Mouse (Mus musculus) left cerebral cortex, postnatal 36 days (tissue): Measurements from ENCODE around the gene Csnk1e. TPM values are rescaled to one million over a fixed set of nuclear protein-coding genes. Genes with fewer than 3 reads are reported as not detected.

Experiments
- DNase-seq, 2 experiments: peaks; one replicate each; pipeline ENCODE4 v3.0.0; 2021 to 2022; ENCODE audit warnings: low spot score in 2 of 2, mixed read lengths in 1 of 2
- intact Hi-C: fragments of 180-260 bp; cut with DNase I; formaldehyde crosslinking; loops from one replicate; pipeline ENCODE4 v1.15.1; 2025
- total RNA-seq, 2 experiments: library from RNA; stranded (reverse); gene quantifications; 2 replicates each; pipeline ENCODE4 v1.2.3; 2021

Csnk1e gene
- total RNA-seq, 2 experiments from 2014 or later: 135 to 154 TPM

DNA sequence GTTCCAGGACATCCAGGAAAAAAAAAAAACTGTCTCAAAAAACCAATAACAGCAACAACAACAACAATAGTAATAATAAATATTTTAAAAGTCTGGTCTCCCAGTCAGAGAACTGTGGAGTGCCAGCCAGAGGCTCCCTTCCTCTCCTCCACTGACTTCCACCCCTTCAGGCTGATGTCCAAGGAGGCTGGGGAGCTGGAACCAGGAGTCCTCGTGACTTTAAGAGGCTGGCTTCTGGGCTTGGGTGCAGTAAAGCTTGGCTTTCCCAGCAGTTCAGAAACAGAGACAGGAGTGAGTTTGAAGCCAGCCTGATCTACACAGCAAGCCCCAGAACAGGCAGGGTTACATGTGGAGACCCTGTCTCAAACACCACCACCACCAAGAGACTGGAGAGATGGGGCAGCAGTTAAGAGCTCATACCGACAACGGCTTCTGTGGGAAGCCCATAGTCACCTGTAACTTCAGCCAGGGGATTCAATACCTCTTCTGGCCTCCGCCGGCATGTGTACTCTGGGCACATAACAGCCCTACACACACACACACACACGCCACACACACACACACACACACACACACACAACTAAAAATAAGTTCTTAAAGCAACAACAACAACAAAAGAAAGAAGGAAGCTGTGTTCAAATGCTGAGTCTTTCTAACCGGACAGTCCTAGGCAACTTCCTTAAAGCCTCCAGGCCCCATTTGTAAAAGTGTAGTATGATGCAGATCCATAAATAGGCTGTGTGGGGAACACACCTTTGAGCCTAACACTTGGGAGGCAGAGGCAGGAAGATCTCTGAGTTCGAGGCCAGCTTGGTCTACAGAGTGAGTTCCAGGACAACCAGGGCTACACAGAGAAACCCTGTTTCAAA, 9.3 kb downstream of the Csnk1e start:
- intact Hi-C loops: no loop called here
- DNase-seq: no peak

DNA sequence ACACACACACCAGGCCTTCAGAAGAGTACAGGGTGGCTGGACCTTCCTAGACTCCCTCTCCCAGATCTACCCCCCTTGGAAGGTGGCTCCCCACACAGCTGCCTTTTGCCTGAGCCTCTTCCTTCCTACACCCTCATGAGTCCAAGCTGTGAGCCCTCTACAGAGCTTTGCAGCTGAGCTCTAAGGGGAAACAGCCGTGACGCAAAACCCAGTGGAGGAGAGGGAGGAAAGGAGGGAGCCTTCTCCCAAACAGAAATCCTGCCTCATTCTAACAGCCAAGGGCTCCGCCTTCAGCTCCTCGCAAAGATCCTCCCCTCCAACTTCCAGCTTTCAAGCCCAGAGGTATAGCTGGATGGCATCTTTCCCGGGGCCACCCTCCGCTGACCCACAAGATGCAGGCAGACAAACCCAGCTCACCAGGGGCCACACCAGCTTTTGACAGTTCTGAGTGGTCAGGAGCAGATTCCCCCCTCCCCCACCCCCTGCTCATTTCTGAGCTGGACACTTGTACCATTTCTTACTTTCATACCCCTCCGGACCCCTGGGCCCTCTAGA, 11.4 kb downstream of the Csnk1e start:
- intact Hi-C loops: loop anchor here (5.0 kb wide), 1 partner anchor 42 kb away; the partner anchor contains the start of gene Tmem184b
- DNase-seq: peak; percentile 63 to 74

DNA sequence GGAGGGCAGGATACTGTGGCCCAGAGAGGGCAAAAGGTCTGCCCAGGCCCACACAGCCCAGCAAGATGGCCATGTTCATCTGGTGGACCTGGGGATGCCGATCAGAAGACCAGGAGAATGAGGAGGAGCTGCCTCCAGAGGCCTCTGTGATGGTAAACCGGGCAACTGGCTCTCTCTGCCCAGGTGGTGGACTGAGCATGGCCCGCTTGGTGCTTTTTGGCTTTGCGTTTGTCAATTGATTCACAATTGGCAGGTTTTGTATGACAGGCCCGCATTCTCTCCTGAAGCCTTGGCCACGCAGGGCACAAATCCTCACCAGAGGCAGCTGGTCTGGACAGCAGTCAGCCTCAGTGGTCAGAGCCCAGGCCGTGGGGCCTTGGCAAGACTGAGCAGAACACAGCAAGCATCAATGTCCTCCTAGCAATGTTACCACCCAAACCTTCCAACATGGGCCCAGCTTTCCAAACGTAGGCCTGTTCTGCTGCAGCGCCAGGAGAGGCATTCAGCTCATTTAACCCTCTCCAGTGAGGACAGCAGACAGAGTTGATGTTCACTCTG, 12.3 kb downstream of the Csnk1e start:
- peak; percentile 24 to 28 for DNase-seq
- intact Hi-C loops: loop anchor here (5.0 kb wide), 1 partner anchor 41 kb away; the partner anchor contains the start of gene Tmem184b

DNA sequence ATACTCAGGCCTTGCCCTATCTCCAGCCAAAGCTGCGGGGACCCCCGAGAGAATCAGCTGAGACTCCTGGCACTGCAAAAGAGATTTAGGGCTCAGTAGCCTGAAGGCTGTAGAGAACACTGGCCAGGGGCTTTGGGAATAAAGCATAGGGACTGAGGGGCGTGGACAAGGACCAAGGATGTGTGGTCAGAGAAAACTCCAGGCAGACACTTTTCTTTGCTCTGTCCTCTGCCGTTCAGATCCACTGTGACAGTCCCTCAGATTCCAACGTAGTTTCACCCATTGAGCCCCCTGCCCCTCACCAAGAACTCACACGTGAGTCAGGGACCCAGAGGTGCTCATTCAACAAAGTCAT, 13.1 kb downstream of the Csnk1e start:
- intact Hi-C loops: loop anchor here (5.0 kb wide), 1 partner anchor 40 kb away; the partner anchor contains the start of gene Tmem184b
- DNase-seq: no peak

DNA sequence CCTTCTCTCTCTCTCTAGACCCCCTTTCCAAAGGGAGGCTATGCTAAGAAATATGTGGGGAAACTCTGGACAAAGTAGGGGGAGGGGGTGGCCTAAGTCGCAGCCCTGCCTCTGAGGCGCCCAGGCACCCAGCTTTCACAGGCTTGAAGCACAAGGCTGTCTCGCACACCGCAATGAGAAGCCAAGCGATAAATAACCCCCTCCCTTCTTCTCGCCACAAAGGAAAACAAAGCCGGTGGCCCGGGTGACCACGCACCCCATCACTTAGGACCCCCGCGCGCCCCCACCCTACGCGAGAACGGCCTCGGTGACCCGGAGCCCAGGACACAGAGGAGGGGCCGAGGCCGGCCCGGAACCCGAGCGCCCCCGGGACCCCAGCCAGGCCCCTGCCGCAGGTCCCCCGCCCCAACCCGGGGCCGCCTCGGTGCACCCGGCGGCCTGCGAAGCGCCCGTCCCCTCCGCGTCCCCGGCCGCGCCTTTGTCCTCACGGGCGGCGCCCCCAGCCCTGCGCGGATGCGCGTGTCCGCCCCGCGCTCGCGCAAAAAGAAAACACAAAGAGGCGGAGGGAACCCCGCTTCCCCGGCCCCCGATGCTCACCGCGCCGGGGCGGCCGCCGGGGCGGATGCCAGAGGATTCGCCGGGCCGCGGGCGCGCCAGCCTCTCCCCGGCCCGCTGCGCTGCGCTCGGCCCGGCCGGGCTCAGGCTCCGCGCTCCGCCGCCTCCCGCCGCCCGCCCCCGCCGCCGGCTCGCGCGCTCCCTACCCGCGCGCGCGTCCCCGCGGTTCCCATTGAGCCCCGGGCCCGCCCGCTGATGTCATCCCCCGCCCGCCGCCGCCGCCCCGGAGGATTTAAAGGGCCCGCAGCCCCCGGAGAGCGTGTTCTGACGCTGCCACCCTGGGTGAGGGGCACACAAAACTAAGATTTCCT, 13.8 kb downstream of the Csnk1e start:
- DNase-seq: peak; percentile 80 to 81
- intact Hi-C loops: loop anchor here (5.0 kb wide), 1 partner anchor 39 kb away; the partner anchor contains the start of gene Tmem184b

DNA sequence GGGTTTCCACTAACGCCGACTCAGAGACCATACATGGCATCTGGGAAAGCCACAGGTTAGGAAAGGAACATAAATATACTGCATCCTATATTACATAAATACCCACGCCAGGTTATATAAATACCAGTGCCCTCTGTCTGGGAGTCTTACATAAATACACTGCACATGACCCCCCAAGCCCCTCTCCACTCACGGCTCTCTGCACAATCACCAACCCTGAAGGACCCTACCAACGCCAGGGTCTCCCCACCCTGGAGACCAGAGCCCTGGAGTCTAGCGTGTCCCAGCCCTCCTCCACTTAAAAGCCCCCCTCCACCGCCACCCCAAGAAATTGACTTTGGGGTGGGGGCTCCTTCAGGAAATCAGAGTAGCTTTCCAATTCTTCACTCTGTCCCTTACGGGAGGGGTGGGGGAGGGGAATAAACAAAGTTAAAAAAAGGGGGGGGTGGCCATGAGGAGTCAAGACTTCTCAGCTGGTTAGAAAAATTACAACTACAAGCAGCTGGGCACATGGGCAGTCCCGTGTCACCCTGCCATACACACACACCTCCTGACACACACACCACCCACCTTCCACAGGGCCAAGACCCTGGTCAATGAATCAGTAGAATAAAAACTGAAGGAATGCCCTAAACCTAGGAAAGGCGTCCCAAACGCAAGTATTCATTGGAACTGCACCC, 14.6 kb downstream of the Csnk1e start:
- DNase-seq: no peak
- intact Hi-C loops: loop anchor here (5.0 kb wide), 1 partner anchor 38 kb away; the partner anchor contains the start of gene Tmem184b

DNA sequence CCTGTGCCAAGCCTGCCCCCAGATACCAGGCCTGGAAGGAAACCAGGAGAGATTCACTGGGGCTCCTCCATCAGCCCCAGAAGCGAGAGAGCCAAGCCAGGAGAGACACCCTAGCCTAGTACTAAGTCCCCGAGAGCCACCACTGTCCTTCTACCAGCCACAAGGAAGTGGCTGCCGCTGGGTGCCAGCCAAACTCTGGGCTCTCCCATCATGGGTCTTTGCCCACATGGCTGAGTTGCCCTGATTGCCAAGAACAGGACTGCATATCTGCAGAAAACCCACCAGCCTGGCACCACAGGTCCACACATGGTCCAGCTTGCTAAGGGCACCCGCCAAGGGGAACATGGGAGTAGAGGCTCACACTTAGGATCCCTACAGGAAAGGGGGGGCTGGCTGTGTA, 15.1 kb downstream of the Csnk1e start:
- intact Hi-C loops: loop anchor here (5.0 kb wide), 1 partner anchor 38 kb away; the partner anchor contains the start of gene Tmem184b
- DNase-seq: peak; percentile 50 to 64

DNA sequence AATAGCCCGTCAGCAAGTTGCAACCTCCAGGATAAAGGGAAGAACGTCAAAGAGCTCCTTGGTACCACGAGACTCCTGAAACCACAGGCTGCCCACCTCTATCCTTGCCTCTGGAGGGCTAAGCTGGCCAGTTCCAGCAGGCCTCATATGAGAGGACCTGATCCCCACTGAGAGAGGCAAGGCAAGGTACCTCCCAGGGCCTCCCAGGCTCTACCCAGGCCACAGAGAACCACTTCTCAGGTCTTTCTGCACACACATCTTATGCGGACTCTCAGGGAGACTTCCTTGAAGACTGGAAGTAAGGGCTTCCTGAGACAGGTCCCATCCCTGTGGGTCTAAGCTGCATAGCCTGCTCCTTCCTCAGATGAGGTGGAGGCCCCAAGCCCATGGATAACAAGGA, 16.0 kb downstream of the Csnk1e start:
- intact Hi-C loops: no loop called here
- DNase-seq: no peak

DNA sequence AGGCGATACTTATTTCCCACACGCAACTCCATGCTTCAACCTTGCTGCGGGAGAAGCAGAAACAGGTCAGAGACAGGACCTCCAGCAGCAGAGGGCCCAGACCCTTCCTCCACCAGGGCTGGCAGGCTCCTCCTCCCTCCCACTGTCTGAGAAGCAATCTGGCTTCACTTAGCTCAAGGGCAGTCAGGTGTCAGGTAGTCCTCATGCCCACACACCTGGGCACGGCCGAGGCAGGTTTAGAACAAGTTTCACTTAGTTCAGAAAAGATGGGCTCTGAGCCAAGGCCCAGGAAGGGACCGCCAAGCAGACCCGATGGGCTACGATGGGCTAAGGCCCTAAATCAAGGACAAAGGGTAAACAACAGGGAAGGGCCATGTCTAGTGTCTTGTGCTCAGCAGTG, 16.6 kb downstream of the Csnk1e start:
- intact Hi-C loops: no loop called here
- no peak for DNase-seq

DNA sequence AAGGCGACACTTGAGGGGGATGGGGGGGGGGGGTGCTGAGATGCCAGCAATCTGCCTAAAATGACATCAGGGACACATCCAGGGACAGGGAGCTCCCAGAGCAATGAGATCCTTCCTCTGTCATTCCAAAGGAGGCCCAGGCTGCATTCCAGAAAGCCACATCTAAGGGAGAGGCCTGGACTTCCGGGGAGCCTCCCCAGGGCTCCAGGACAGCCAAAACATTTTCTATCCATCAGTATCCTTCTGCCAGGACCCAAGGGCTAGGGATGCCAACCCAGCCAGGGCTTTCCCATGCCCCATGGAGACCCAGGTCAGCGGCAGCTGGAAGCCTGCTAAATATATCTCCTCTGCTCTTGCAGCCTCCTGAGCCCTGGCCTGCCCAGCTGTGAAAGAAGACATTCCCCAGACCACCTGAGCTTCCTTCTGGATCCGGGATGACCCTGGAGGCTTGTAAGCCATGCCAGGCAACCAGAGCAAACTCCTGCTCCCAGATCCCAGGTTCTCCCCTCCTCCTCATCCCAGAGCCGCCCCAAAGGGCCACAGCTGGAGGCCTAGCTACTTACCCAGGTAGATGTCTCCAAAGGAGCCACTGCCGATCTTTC, 17.1 kb downstream of the Csnk1e start:
- intact Hi-C loops: no loop called here
- no peak for DNase-seq

DNA sequence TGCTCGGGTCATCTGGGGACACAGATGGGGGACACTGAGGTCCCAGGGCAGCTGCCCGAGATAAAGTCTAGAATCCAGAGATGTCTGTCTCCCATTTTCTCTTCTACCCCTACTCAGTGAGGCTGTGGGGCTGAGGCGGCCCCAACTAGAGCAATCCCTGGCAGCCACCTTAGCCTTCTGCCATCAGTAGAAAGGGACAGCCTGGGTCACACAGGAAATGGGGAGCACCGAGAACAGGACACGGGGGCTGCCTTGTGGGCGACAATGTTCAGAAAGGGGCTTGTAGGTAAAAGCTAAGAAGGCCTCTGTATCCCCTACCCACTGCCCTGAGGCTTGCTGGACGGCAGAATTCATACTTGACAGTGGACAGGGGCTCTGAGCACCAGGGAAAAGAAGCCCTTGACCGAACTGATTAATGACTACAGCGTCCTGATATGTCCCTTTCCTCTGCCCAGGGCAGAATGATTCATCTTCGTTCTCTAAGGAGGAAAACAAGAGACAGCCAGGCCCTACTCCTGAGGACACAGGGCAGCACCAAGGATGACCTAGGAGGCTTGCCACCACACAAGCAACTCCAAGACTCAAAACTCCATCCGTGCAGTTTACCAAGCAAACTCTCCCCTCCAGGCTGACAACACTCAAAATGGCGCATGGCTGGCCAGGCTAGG, 17.7 kb downstream of the Csnk1e start:
- no peak for DNase-seq
- intact Hi-C loops: no loop called here

DNA sequence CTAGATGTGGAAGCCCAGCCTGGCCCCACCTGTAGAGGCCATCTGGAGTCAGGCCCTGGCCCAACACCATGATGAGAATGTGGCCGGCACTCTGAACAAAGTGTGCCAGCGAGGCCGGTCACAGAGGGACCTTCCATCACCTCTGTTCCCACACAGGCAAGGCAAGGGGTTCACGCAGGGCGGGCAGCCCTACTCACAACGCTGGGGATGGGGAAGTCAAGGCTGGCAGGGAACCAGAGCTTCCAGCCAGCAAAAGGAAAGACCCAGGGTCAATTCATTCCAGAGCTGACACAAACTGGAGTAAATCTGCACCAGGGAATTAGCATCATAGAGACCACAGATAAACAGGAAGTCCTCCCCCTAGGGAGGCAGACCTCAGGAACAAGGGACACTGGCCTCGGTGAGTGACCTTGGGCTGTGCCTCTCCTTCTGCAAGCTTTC, 18.9 kb downstream of the Csnk1e start:
- intact Hi-C loops: no loop called here
- no peak for DNase-seq

DNA sequence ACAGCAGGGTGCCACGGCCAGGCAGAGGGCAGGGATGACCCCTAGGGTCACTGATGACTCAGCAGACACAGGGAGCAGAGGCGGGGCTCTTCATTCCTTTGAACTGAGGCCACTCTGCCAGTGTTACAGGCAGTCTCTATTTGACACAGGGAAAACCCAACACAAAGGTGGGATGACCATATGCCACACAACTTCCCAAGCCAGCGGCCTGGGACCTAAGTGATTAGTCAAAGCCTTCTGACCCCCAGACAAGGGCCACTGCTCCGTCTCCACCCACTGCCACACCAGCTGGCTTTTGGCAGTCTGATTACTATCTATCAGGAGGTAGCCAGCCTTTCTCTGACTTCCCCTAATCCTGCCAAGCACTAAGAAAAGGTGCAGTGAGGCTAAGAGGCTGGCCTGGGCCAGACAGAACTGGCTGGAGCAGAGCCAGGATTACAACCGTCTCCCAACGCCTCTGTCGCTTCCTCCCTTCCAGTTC, 20.1 kb downstream of the Csnk1e start:
- intact Hi-C loops: no loop called here
- no peak for DNase-seq

DNA sequence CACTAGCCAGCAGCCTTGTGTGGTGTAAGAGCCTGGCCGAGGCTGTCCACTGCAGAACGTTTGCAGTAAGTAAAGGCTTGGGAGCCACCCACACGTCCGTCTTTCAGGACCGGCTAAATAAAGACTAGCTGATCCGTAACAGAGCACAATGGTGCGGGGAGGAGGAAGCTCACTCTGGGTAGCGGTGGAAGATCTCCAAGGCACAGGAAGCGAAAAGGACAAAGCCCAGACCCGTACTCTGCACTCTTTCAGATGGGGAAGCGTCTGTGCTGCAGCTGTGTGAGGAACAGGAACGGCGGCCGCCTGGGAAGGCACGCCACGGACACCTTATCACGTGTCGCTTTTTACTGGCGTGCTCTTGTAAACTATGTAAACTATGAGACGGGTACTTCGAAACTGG, 22.5 kb downstream of the Csnk1e start:
- DNase-seq: peak; percentile 56
- intact Hi-C loops: loop anchor here (2.0 kb wide), 1 partner anchor 78 kb away; no protein-coding TSS in a partner anchor

DNA sequence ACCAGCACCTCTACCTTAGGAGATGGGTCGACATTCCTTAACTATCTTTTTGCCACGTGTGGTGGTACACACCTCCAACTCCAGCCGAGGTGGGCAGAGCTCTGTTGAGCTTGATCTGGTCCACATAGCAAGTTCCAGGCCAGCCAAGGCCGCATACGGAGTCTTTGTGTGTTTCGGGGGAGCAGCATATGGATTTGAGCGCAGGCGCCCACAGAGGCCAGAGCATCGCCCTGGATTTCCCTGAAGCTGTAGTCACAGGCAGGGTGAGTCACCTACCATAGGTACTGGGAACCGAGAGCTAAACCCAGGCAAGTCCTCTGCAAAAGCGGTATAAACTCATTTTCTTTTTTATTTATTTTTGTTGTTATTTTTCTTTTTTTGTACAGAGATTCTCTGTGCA, 23.0 kb downstream of the Csnk1e start:
- intact Hi-C loops: loop anchor here (2.0 kb wide), 1 partner anchor 78 kb away; no protein-coding TSS in a partner anchor
- DNase-seq: no peak

DNA sequence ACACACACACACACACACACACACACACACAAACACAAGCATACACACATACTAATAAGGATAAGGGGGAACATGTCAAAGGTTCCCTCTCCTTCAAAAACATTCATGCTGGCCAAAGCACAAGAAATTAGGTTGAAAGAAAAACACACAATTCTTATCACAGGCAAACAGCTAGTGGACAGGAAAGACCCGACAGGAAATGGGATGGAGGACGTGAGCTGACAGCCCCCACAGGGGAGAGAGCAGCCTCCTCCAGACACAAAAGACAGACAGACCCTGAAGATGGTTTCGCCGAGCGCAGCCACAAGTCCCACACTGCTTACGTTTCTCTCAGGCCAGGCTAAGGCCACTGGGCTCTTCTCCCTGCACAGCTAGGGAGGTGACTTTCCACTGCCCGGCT, 23.4 kb downstream of the Csnk1e start:
- intact Hi-C loops: loop anchor here (2.0 kb wide), 1 partner anchor 79 kb away; no protein-coding TSS in a partner anchor
- no peak for DNase-seq

DNA sequence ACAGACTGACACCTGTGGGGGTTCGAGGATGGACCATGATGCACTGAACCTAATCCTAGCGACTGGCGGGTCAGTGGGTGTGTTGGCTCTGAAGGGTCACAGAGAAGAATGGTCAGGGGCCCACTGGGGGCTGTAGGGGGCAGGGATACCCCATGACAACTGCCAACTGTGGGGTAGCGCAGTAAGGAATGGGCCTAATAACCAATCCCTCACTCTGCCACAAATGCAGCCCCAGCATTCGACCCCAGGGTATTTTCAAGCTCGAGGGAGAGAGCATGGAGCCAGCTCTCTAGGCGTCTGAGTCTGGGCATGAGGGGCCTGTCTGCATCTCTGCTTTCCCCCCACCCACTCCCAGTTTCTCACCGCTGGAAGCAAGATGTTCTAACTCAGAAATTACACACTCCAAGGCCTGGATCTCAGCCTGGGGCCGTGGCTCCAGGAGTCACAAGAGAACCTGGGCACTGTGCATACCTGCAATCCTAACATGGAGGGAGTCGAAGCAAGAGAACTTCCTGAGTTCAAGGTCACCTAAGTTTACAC, 24.8 kb downstream of the Csnk1e start:
- intact Hi-C loops: no loop called here
- no peak for DNase-seq
